Mouse (Mus musculus) fibroblast of lung, adult 2 months (primary cell): ENCODE measurements around the gene Myo3a.

Source experiments
- DNase-seq: peaks from one replicate; pipeline ENCODE4 v3.0.0-alpha.2; 2011; ENCODE audit warnings: low read depth

Myo3a gene

GRCm38 (mm10) chr2:22620978-22621827 is 393.9 kb downstream of the Myo3a start:
- DNase-seq = no peak

DNA sequence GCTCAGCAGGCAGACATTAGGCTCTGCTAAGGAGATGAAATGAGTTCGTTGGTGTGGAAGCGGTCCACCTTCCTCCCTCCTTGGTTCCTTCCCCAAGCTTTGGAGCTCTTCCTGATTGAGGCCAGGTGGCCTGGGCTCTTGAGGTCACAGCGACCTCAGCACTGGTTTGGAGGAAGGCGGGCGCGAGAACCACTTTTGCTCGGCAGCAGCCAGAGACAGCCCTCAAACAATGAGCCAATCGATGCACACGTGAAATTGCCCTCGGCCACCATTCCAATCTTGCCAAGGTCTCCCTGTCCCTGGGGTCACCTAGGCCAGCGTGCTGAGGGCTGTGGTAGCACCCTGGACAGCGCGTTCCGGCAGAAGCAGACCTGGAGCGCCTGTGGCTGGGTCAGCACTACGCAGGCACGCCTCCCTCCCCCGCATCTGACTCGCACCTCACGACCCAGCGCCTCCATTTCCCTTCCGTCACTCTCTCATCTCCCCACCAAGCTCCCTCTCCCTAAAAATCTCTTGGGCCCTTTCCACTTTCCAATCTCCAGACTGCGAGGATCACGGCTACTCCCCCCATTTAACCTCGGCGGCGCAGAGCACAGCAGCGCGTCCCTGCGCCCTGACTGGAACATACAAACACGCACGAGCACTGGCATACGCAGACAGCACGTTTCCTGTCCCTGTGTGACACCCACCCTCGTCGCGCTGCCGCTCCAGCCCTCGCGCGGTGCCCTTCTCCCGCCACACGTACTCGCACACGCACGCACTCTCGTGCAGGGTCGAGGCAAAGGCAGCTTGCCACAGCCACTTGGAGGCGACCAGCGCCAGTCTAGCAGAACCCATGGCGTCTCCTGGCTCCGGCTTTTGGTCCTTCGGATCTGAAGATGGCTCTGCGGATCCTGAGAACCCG is 394.8 kb downstream of the Myo3a start, which contains the start of gene Gad2:
Gene Gad2 (plus strand): TSS at position 378 of the 904 bp plus-strand sequence.
- no peak for DNase-seq

- DNase-seq = no peak
These were observed 396.1 kb downstream of the Myo3a start for GRCm38 (mm10) chr2:22623111-22624070.

DNA sequence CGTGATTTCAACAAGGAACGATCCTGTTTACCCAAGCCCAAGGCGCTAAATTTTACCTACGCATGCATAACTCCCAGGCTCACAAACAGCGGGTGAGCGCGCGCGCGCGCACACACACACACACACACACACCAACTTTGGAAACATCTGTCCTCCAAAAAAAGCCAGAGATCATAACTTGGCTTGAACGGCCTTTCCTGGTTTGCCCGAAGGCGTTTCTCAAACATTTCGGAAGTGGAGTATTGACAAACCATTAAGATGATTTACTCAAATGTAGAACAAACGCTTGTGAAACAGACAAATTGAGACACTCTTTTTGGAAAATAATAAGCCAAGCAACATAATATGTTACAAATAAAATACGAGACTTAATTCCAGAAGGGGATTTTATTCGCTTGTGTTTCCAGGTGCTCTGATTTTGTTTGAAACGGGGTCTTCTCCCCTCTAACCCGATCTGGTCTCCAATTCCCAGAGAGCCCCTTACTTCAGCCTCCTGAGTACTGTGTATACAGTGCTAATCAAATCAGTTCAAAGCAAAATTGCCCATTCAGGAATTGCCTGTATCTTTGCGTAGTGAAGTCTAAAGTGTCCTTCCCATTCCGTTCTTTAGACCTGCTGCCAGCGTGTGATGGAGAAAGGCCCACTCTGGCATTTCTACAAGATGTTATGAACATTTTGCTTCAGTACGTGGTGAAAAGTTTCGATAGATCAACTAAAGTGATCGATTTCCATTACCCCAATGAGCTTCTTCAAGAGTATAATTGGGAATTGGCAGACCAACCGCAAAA is 397.1 kb downstream of the Myo3a start:
- DNase-seq = no peak

GRCm38 (mm10) chr2:22625096-22625960 is 398.0 kb downstream of the Myo3a start:
- no peak for DNase-seq

DNA sequence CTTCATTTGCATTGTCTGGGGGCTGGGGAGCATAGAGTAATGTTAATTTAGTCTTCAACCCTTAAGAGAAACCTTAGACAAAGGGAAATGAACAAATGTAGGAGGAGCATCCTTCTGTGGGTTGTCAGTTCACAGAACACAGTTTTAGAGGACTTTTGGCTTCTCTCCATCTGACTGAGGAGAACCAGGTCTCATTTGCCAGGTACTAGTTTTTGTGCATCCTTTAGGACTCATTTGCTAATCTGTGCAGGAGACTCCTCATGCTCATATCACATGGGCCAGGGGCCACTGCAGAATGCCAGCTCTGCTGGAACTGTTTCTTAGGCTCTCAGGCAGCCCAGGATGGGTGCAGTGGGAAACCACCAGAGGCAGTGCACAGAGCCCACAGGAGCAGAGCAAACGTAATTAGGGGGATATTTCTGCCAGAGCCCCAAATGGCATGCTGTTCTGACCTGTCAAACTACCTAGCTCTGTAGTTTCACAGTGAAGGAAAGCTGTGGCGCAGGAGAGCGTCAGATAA is 399.9 kb downstream of the Myo3a start:
- no peak for DNase-seq

DNA sequence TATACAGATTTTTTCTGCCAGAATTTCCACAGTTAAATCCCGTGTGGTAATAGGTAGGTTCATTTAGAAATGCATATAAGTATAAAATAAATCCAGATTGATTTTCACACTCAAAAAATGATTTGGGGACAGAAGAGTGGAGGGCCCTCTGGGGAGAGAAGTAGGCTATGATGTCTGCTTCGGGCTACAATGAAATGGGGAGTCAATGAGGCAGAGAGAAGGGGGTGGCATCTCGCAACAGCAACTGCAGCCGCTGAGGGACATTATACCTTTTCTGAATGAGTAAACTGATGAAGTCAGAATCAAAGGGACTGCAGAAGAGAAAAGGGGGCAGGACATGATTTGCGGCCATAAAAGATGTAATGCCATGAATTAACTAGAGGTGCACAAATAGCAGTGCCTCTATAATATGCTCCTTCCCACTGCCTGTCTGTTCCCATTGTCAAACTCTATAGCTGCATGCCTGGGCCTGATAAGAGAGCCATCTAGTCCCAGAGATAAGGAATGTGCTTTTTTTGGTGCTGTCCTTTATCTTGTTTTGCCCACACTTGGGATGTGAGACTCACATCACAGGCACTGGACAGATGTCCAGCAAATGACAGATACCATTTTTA is 400.6 kb downstream of the Myo3a start:
- no peak for DNase-seq

DNA sequence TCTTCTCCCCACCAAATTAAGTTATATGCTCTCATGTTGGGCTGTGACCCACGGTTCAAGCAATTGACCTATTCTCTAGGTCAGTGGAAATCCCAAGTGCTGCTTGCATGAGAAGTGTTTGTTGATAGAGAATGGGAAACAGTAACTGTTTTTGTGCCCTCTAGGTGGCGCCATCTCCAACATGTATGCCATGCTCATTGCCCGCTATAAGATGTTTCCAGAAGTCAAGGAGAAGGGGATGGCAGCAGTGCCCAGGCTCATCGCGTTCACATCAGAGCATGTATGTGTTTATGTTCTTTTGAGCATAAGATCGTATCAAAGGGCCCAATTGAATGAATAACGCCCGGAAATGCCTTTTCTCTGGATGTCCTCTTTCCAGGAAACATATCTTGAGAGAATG is 407.5 kb downstream of the Myo3a start:
- no peak for DNase-seq

- no peak for DNase-seq
These were observed 418.8 kb downstream of the Myo3a start for GRCm38 (mm10) chr2:22646134-22646533.

- DNase-seq = no peak
These were observed 421.1 kb downstream of the Myo3a start for GRCm38 (mm10) chr2:22648394-22648793.

- no peak for DNase-seq
These were observed 424.5 kb downstream of the Myo3a start for GRCm38 (mm10) chr2:22651826-22652225.

- DNase-seq = no peak
These were observed 436.4 kb downstream of the Myo3a start for GRCm38 (mm10) chr2:22663731-22664130.
